Mouse (Mus musculus) C2C12 (cell line): ENCODE results near the gene Lzts2.

Experiments
- CTCF ChIP-seq: IDR thresholded peaks from one replicate; pipeline ENCODE4 v1.5.1; 2011; ENCODE audit not compliant: control insufficient read depth, insufficient read depth, insufficient read length
- MYOG ChIP-seq: IDR thresholded peaks from one replicate; pipeline ENCODE4 v1.6.1; 2011; ENCODE audit not compliant: control insufficient read depth, insufficient read length; ENCODE audit errors: extremely low read depth

- TF ChIP-seq CTCF (no peak), MYOG (no peak)
These were observed 7.1 kb downstream of the Lzts2 start for GRCm38 (mm10) chr19:45021362-45021761.
